Mouse (Mus musculus): ENCODE measurements around the gene B430306N03Rik.

DNA sequence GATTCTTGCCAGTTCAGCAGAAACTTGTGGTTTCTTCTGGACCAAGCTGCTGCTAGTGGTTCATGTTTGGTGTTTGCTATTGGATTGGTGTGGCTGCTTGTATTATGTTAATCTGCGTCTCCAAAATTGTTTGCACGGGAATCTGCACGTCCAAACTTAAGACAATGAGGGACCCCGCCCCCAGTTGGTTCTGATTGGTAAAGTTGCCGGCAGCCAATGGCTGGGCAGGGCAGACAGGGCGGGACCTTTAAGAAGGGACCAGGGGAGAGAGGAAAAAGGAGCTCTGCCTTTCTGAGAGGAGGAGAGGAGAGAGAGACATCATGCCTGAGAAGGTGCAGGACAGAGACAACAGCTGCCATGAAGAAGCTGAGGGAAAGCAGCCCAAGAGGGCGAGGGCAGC, 40.2 kb upstream of the B430306N03Rik start:
- TF ChIP-seq CTCF (IDR thresholded peaks at IDR 0.05; ENCODE audit: low read depth, low read length) (no peak), POLR2A (IDR thresholded peaks at IDR 0.05; ENCODE audit: borderline replicate concordance, low read depth, low read length) (no peak)
